Mouse (Mus musculus): Measurements from ENCODE around the gene Polg.

DNA sequence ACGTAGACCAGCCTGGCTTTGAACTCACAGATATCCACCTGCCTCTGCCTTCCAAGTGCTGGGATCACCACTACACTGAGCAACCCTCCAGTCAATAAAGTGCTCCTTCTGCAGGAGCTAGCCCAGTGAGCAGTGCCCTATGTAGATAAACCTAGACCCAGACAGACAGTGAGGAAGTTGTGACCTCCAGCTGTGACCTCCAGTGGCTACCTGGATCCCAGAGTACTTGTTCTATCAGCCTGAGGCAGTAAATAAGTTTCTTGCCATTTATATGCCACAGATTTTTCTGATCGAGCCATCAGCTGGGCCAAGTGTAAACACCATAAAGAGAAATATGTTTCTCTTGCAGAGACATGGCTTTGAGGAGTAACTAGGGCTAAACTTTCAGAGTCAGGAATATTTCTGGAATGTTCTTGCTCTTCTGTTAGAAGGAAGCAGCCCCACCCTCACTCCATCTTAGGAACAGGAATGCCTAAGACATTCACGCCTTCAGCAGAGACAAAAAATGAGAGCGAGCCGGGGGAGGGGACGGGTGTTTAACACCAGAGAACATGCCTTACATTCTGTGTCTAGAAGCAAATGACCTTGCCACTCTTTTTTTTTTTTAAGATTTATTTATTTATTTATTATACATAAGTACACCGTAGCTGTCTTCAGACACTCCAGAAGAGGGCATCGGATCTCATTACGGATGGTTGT is 7.5 kb upstream of the Polg start:
- TF ChIP-seq CTCF (IDR thresholded peaks at IDR 0.05; ENCODE audit: extremely low read depth, insufficient read depth, insufficient read length, insufficient replicate concordance) (no peak), POLR2A (IDR thresholded peaks at IDR 0.05; ENCODE audit: low read depth, low read length) (no peak)

Data from spleen, adult 2 months (tissue).